Mouse (Mus musculus) neural tube, embryonic 13.5 days (tissue): Measurements from ENCODE around the gene Mfsd2b. TPM values are rescaled to one million over a fixed set of nuclear protein-coding genes. Genes with fewer than 3 reads are reported as not detected.
A peak's percentile ranks its signal among the peaks of the same experiment; 100 is the strongest.

Source experiments
- ATAC-seq: fragments of 200-750 bp; cut with Nextera tagmentation; 2 replicates; pipeline ENCODE4 v1.8.0; 2017; ENCODE audit warnings: low read depth, mild to moderate bottlenecking, moderate TSS enrichment, moderate library complexity
- H3K27ac ChIP-seq: fragments of 300-500 bp; sonication (generic); replicated peaks from 2 replicates; pipeline ENCODE4 v1.5.1; 2015; ENCODE audit warnings: moderate library complexity, mild to moderate bottlenecking, inconsistent platforms
- H3K27me3 ChIP-seq: fragments of 300-500 bp; sonication (generic); 2 replicates; pipeline ENCODE4 v1.6.1; 2015; ENCODE audit warnings: mild to moderate bottlenecking, inconsistent platforms
- H3K36me3 ChIP-seq: fragments of 300-500 bp; sonication (generic); 2 replicates; pipeline ENCODE4 v1.6.1; 2015; ENCODE audit warnings: mild to moderate bottlenecking, inconsistent platforms
- H3K4me1 ChIP-seq: fragments of 300-500 bp; sonication (generic); replicated peaks from 2 replicates; pipeline ENCODE4 v1.6.1; 2015; ENCODE audit warnings: inconsistent platforms
- H3K4me2 ChIP-seq: fragments of 300-500 bp; sonication (generic); 2 replicates; pipeline ENCODE4 v1.6.1; 2015; ENCODE audit warnings: inconsistent platforms, mild to moderate bottlenecking, moderate library complexity
- H3K4me3 ChIP-seq: fragments of 300-500 bp; sonication (generic); 2 replicates; pipeline ENCODE4 v1.5.1; 2015; ENCODE audit warnings: mild to moderate bottlenecking, inconsistent platforms
- H3K9ac ChIP-seq: fragments of 300-500 bp; sonication (generic); 2 replicates; pipeline ENCODE4 v1.6.1; 2015; ENCODE audit warnings: moderate library complexity, mild to moderate bottlenecking, inconsistent platforms
- H3K9me3 ChIP-seq: fragments of 300-500 bp; sonication (generic); 2 replicates; pipeline ENCODE4 v1.6.1; 2016; ENCODE audit warnings: inconsistent platforms
- WGBS: fragments of 180-500 bp; shearing (Covaris S2); methylation state at CpG from one replicate; pipeline ENCODE4 v1.1.7; 2015; 5-methylcytosine and 5-hydroxymethylcytosine counted together
- polyA plus RNA-seq: library from polyadenylated mRNA; unstranded; fragments of >200 nt; fragmentation: Nextera tagmentation; extraction: Ambion mirVana; gene quantifications from 2 replicates; pipeline ENCODE4 v1.2.1, GENCODE M21; 2015

Mfsd2b gene
- polyA plus RNA-seq, 1 experiment from 2014 or later = 2.8 TPM

DNA sequence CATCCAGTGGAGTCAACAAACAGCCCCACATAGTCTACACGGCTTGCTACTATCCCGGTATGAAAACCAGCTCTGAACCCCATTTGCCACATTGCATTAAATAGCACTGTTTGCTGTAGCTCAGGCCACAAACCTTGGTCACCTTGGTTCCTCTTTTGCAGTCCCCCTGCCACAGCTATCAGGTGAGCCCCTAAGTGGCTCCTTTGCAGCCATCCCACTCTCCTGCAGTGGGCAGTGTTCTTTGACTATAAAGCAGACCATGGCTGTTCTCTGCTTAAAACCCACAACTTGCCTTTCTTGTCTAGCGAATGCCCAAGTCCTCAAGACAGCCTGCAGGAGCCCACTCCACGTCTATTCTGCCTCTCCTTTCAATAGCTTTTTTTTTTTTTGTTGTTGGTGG, 1.9 kb downstream of the Mfsd2b start:
- Histone ChIP-seq H3K9ac (no peak overlapping the region), H3K9me3 (no peaks in the 10 kb centered on the region), H3K4me1 (peaks cover 11% of the 10 kb centered on the region), H3K4me3 (no peak overlapping the region), H3K27me3 (0 out of 2 replicates have a peak, but pooled peaks cover 5% of the 10 kb centered on the region), H3K4me2 (no peak overlapping the region), H3K27ac (no peak overlapping the region), H3K36me3 (no peaks in the 10 kb centered on the region)
- ATAC-seq = no peak
- 58% methylated on average over 4 of the region's 4 CpGs for WGBS

DNA sequence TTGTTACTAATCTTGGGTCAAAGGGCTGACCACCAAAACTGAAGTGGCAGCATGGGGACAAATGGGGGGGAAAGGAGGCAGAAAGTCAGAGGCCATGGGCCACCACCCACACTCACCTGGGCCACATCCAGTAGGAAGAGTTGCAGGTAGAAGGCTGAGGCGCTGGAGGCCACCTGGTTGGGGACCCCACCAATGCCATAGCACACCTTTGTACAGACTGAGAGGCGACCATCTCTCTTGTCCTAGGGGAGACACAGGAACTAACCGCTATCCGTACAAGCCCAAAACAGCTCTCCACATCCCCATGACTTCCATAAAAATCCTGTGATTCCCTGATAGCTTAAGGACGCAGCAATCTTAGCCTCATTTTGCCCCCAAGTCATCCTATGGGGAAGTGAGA, 2.9 kb downstream of the Mfsd2b start:
- Histone ChIP-seq H3K4me3 (no peak overlapping the region), H3K9ac (no peak overlapping the region), H3K36me3 (no peaks in the 10 kb centered on the region), H3K27ac (no peak overlapping the region), H3K27me3 (0 out of 2 replicates have a peak, but pooled peaks cover 5% of the 10 kb centered on the region), H3K9me3 (no peaks in the 10 kb centered on the region), H3K4me2 (no peak overlapping the region), H3K4me1 (peaks cover 11% of the 10 kb centered on the region)
- 93% methylated on average over 5 of the region's 5 CpGs for WGBS
- ATAC-seq = no peak

DNA sequence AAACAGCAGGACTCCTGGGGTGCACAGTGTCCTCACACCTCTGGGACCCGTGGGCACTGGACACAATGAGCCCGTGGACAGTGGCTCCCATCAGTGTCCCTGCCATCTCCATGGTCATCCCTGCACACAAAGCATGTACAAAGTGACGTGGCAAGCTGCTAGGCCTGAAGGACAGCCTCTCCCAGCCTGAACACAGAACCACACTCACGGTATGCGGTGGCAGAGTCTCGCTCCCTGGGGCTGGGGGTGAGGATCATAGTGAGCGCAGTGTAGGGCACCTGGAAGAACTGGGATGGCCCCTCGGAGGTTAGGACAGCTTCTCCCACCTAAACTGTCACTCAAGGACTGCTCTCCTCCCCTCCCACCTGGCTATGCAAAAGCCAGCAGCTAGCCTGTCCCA, 5.2 kb downstream of the Mfsd2b start:
- H3K27ac ChIP-seq = no peak overlapping the region
- H3K4me1 ChIP-seq = peaks cover 11% of the 10 kb centered on the region
- no peak overlapping the region for H3K9ac ChIP-seq
- no peaks in the 10 kb centered on the region for H3K36me3 ChIP-seq
- H3K4me3 ChIP-seq = no peak overlapping the region
- H3K27me3 ChIP-seq = 0 out of 2 replicates have a peak, but pooled peaks cover 5% of the 10 kb centered on the region
- no peak overlapping the region for H3K4me2 ChIP-seq
- 87% methylated on average over 8 of the region's 8 CpGs for WGBS
- H3K9me3 ChIP-seq = no peaks in the 10 kb centered on the region
- ATAC-seq = no peak

DNA sequence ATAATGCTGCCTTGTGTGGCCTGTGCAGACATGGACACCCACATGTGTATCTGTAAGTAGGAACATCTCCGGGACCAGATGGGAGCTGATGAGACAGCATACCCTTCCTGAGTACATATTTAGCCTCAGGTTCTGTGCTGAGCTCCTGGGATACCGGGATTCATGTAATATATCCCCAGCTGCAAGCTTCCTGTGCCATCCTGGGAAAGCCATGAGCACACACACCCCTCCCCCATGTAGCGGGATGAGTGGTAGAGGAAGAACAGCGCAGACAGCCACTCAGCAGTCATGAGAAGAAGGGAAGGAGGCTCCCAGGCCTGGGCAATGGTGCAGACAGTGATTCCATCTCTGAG, 9.8 kb downstream of the Mfsd2b start:
- ATAC-seq = 0 out of 2 replicates have a peak, but pooled peaks have one; percentile 19
- Histone ChIP-seq H3K36me3 (no peaks in the 10 kb centered on the region), H3K4me1 (peaks cover 13% of the 10 kb centered on the region), H3K4me3 (no peak overlapping the region), H3K9me3 (no peaks in the 10 kb centered on the region), H3K27me3 (no peaks in the 10 kb centered on the region), H3K9ac (peak overlapping the region; percentile 4; the same call in 1 of the 2 replicates), H3K4me2 (no peak overlapping the region), H3K27ac (peak overlapping the region; percentile 62)
- WGBS = 62% methylated on average over 4 of the region's 4 CpGs

DNA sequence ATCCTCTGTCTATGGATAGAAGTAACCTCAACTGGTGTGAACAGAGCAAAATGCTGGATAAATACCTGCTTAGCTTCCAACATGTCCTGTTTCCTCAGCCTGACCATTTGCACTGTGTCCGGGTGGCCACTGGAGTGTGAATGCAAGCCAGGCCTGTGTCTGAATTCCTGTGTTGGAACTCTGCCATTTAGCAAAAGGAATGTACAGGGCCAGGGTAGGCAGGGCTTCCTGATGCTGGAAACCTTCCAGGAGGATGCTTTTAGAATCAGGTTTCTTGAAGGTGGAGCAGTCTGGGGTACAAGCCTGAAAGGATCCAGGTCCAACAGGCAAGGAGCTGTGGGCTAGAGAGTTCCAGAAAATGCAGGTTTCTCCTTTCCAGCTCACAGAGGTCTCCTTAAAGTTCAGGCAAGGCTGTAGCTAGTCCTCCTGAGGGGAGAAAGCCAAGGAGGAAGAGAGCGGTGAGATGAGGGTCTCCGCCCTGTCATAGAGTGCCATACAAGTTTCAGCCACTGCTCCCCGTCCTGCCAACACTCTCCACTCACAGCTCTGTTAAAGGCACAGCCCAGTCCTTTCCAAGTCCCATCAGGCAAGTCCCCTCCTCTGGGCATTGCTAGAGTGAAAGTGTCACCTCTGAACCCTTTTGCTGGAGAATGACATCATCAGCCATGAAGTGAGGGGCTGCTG, 10.4 kb downstream of the Mfsd2b start:
- Histone ChIP-seq H3K4me1 (peaks cover 13% of the 10 kb centered on the region), H3K4me3 (no peak overlapping the region), H3K36me3 (no peaks in the 10 kb centered on the region), H3K27me3 (no peaks in the 10 kb centered on the region), H3K9me3 (no peaks in the 10 kb centered on the region), H3K27ac (peak overlapping the region; percentile 62), H3K4me2 (no peak overlapping the region), H3K9ac (peak overlapping the region; percentile 26; the same call in 1 of the 2 replicates)
- 64% methylated on average over 4 of the region's 4 CpGs for WGBS
- no peak for ATAC-seq

DNA sequence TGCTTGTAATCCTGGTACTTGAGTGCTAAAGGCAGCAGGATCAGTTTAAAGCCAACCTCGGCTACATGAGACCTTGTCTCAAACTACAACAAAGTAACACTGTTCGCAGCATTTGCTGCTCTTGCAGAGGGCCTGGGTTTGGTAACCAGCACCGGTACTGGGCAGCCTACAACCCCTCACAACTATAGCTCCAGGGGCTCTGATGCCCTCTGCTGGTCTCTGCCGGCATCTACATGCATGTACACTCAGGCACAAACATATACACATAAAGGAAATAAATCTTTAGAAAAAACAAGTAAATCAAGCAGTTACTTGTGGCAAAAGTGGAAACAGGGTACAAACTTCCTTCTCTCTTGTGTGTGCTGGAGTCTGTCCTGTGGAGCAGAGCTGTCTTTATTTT, 11.5 kb downstream of the Mfsd2b start:
- no peak overlapping the region for H3K4me3 ChIP-seq
- WGBS = 86% methylated on average over 4 of the region's 4 CpGs
- H3K9ac ChIP-seq = no peak overlapping the region
- ATAC-seq = no peak
- H3K4me2 ChIP-seq = no peak overlapping the region
- H3K27me3 ChIP-seq = no peaks in the 10 kb centered on the region
- H3K9me3 ChIP-seq = no peaks in the 10 kb centered on the region
- H3K36me3 ChIP-seq = 0 out of 2 replicates have a peak, but pooled peaks cover 4% of the 10 kb centered on the region
- H3K4me1 ChIP-seq = peaks cover 17% of the 10 kb centered on the region
- H3K27ac ChIP-seq = no peak overlapping the region

DNA sequence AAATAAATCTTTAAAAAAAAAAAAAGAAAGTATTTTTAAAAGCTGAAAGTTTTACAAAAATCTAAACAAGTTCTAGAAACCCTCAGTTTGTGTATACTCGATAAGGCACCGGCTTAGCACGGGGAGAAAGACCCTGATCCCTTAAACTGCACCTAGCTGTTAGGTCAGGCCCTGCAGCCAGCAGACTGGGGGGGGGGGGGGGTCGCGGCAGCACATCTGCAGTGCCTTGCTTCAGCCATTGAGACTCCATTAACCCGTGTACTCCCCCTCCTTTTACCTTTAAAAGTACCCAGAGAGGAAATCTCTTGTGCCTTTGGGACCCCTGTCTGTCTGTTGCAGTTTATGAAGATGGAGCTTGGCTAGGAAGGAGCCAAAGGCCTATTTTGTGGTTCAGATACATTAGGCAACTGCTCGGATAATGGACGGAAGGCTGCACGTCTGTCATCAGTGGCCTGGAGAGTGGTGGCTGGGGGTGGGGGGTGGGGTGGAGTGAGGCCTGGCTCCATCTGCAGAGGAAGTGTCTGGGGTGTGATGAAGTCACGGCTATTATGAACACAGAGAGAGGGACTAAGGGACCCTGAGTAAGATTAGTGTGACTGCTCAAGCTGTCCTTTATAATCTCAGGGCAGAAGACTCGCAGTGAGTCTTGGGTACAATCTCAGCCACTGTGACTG, 14.8 kb downstream of the Mfsd2b start:
- Histone ChIP-seq H3K4me2 (no peak overlapping the region), H3K9ac (no peak overlapping the region), H3K4me1 (peaks cover 16% of the 10 kb centered on the region), H3K36me3 (peaks cover 15% of the 10 kb centered on the region), H3K9me3 (no peaks in the 10 kb centered on the region), H3K27ac (peak overlapping the region; percentile 78), H3K27me3 (no peaks in the 10 kb centered on the region), H3K4me3 (no peak overlapping the region)
- ATAC-seq = peak; percentile 77
- WGBS = 31% methylated on average over 11 of the region's 11 CpGs

DNA sequence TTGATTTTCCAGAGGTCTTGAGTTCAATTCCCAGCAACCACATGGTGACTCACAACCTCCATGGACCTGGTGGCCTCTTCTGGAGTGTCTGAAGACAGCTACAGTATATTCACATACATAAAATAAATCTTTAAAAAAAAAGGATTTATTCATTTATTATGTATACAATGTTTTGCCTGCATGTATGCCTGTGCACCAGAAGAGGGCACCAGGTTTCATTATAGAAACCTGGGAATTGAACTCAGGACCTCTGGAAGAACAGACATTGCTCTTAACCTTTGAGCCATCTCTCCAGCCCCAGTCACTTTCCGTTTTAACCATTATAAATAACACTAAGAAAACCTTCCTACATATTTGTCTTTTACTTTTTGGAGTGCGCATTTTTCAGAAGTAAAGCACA, 17.3 kb downstream of the Mfsd2b start:
- Histone ChIP-seq H3K9ac (no peak overlapping the region), H3K27me3 (no peaks in the 10 kb centered on the region), H3K9me3 (no peaks in the 10 kb centered on the region), H3K4me3 (no peak overlapping the region), H3K4me2 (no peak overlapping the region), H3K4me1 (peaks cover 6% of the 10 kb centered on the region), H3K27ac (no peak overlapping the region), H3K36me3 (peaks cover 22% of the 10 kb centered on the region)
- WGBS = 96% methylated on average over 2 of the region's 2 CpGs
- no peak for ATAC-seq

DNA sequence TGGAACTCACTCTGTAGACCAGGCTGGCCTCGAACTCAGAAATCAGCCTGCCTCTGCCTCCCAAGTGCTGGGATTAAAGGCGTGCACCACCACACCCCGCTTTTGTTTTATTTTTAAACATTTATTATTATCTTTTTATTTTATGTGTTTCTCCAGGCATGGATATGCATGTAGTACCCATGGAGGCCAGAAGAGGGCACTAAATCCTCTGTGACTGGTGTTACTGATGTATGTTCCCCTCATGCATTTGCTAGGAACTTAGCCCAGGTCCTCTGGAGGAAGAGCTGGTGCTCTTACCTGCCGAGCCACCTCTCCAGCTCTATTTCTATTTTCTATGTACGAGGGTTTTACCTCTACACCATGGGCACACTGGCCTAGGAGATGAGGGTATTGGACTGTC, 18.0 kb downstream of the Mfsd2b start:
- no peak overlapping the region for H3K4me2 ChIP-seq
- peaks cover 6% of the 10 kb centered on the region for H3K4me1 ChIP-seq
- H3K27ac ChIP-seq = no peak overlapping the region
- ATAC-seq = no peak
- H3K4me3 ChIP-seq = no peak overlapping the region
- no peak overlapping the region for H3K9ac ChIP-seq
- H3K36me3 ChIP-seq = peaks cover 28% of the 10 kb centered on the region
- no peaks in the 10 kb centered on the region for H3K9me3 ChIP-seq
- no peaks in the 10 kb centered on the region for H3K27me3 ChIP-seq
- 97% methylated on average over 5 of the region's 5 CpGs for WGBS

DNA sequence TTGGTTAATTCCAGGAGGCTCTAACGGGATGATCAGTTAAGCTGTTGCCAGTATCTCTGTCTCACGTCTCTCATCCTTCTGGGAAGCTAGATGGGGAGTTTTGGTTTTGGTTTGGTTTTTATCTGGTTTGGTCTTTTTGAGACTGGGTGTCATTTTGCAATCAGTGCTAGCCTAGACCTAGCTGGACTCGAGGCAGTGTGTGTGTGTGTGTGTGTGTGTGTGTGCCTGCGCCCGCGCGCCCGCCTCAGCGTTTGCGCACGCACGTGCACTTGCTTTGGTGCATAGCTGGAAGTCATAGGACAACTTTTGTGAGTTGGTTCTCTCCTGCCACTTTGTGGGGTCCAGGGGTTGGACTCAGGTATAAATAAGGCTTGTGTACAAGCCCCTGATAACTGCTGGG, 30.4 kb downstream of the Mfsd2b start:
- Histone ChIP-seq H3K36me3 (no peaks in the 10 kb centered on the region), H3K27ac (no peak overlapping the region), H3K27me3 (peaks cover 16% of the 10 kb centered on the region), H3K4me1 (peaks cover 27% of the 10 kb centered on the region), H3K4me2 (peak overlapping the region; percentile 66), H3K4me3 (peak overlapping the region; percentile 58), H3K9me3 (no peaks in the 10 kb centered on the region), H3K9ac (peak overlapping the region; percentile 58)
- 1% methylated on average over 12 of the region's 12 CpGs for WGBS
- ATAC-seq = peak; percentile 37; the same call in 1 of the 2 replicates

DNA sequence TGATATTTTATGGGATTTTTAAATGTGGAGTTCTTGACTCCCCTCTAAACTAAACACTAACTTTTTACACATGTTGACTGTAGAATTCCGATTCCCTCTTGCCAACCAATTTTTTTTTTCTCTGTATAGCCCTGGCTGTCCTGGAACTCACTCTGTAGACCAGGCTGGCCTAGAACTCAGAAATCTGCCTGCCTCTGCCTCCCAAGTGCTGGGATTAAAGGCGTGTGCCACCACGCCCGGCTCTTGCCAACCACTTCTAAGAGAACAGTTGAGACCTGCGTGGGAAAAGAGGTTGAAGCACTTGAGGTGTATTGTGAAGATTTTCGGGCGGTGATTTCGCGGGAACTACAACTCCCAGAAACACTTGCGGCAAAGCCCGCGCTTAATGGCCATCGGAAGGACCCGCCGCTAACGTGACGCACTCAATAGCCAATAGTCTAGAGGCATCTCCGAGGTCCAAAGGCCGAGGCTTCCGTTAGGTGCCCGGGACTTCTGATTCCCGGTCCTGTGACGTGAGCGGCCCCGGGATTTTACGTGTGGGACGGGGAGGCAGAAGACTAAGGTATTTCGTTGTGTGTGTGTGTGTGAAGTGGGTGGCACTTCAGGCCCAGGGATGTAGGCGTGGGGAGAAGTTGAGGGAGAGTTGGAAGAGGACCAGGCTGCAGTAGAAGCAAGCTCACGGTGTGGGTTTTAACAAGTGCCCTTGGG, 31.1 kb downstream of the Mfsd2b start, which contains the start of gene Wdcp:
Gene Wdcp (plus strand): TSS at position 414 of the 708 bp plus-strand sequence.
- 1% methylated on average over 30 of the region's 30 CpGs for WGBS
- peak within 1 kb of the TSS; percentile 58 for H3K4me3 ChIP-seq
- H3K27ac ChIP-seq = 0 out of 2 replicates have a peak within 1 kb of the TSS, but pooled peaks have one; percentile 34

DNA sequence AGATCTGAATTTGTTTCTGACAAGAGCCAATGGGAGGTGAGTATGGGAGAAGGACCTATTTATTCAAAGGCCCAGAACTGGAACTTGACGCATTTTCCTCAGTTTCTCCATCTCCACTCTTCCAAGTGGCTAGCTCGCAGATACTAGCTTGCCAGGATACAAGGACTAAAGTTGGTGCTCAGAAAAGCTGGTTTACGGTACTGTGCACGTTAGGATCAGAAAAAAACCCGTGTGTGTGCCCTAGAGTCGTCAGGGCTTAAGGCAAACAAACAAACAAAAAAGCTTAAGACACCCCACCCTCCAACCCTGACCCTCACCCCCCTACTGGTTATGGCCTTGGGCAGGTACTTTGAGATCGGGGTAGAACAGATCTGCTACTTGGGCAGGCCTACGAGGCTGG, 31.7 kb downstream of the Mfsd2b start:
- peaks cover 16% of the 10 kb centered on the region for H3K27me3 ChIP-seq
- no peaks in the 10 kb centered on the region for H3K36me3 ChIP-seq
- WGBS = 89% methylated on average over 8 of the region's 8 CpGs
- no peak overlapping the region for H3K4me2 ChIP-seq
- H3K4me1 ChIP-seq = peaks cover 27% of the 10 kb centered on the region
- H3K9ac ChIP-seq = no peak overlapping the region
- 0 out of 2 replicates have a peak overlapping the region, but pooled peaks have one; percentile 58 for H3K4me3 ChIP-seq
- no peak overlapping the region for H3K27ac ChIP-seq
- no peaks in the 10 kb centered on the region for H3K9me3 ChIP-seq
- no peak for ATAC-seq

More for the DNA sequence above, 31.1 kb downstream of the Mfsd2b start, which contains the start of gene Wdcp:
- Histone ChIP-seq H3K27me3 (peaks cover 16% of the 10 kb centered on the region), H3K36me3 (no peaks in the 10 kb centered on the region), H3K9me3 (no peaks in the 10 kb centered on the region), H3K4me2 (peak within 1 kb of the TSS; percentile 79), H3K9ac (peak within 1 kb of the TSS; percentile 58), H3K4me1 (peaks cover 27% of the 10 kb centered on the region)
- peak; percentile 89 for ATAC-seq
